Mouse (Mus musculus) retina, embryonic 14.5 days (tissue): Measurements from ENCODE around the gene Krt88.

ENCODE experiments used
- DNase-seq: peaks from one replicate; pipeline ENCODE4 v3.0.0-alpha.2; 2015; ENCODE audit warnings: low spot score

Gene Krt88

GRCm38 (mm10) chr15:101447444-101447843 is at the start of gene Krt88:
Gene Krt88, plus strand, starts transcription at chr15:101447744.
- DNase-seq = no peak

GRCm38 (mm10) chr15:101398269-101398668 is 49.3 kb upstream of the Krt88 start:
- DNase-seq = no peak

GRCm38 (mm10) chr15:101410775-101411174 is 36.8 kb upstream of the Krt88 start, which contains the start of gene Krt7:
Gene Krt7, plus strand, starts transcription at chr15:101411043.
- no peak for DNase-seq

GRCm38 (mm10) chr15:101412188-101412587 is 35.4 kb upstream of the Krt88 start:
- DNase-seq = no peak

GRCm38 (mm10) chr15:101413916-101414635 is 33.5 kb upstream of the Krt88 start:
- DNase-seq = no peak

- no peak for DNase-seq
Measured at GRCm38 (mm10) chr15:101414807-101415565, 32.6 kb upstream of the Krt88 start.

- no peak for DNase-seq
Measured at GRCm38 (mm10) chr15:101418950-101419349, 28.6 kb upstream of the Krt88 start.

- peak; percentile 50 for DNase-seq
Measured at GRCm38 (mm10) chr15:101420903-101421302, 26.6 kb upstream of the Krt88 start.

- DNase-seq = no peak
Measured at GRCm38 (mm10) chr15:101424914-101425313, 22.6 kb upstream of the Krt88 start.

GRCm38 (mm10) chr15:101436611-101437010 is 10.9 kb upstream of the Krt88 start:
- DNase-seq = no peak

GRCm38 (mm10) chr15:101438555-101438954 is 9.0 kb upstream of the Krt88 start, which contains the start of gene Krt87:
Gene Krt87, minus strand, starts transcription at chr15:101438804.
- DNase-seq = peak; percentile 37

- no peak for DNase-seq
Measured at GRCm38 (mm10) chr15:101440837-101441236, 6.7 kb upstream of the Krt88 start.

GRCm38 (mm10) chr15:101446572-101446971 is 972 bp upstream of the Krt88 start:
- DNase-seq = no peak

- peak; percentile 86 for DNase-seq
Measured at GRCm38 (mm10) chr15:101453093-101453736, 5.7 kb downstream of the Krt88 start.

GRCm38 (mm10) chr15:101454774-101455173 is 7.2 kb downstream of the Krt88 start:
- no peak for DNase-seq

GRCm38 (mm10) chr15:101455292-101455691 is 7.7 kb downstream of the Krt88 start:
- DNase-seq = no peak

GRCm38 (mm10) chr15:101455891-101456290 is 8.3 kb downstream of the Krt88 start:
- DNase-seq = no peak

- peak; percentile 47 for DNase-seq
Measured at GRCm38 (mm10) chr15:101458361-101458930, 10.9 kb downstream of the Krt88 start.

GRCm38 (mm10) chr15:101459283-101459682 is 11.7 kb downstream of the Krt88 start:
- DNase-seq = peak; percentile 47

GRCm38 (mm10) chr15:101463651-101464050 is 16.1 kb downstream of the Krt88 start, which contains the start of gene Krt81:
Gene Krt81, minus strand, starts transcription at chr15:101463751.
- DNase-seq = no peak

- DNase-seq = no peak
Measured at GRCm38 (mm10) chr15:101469093-101469492, 21.5 kb downstream of the Krt88 start.

- DNase-seq = peak; percentile 66
Measured at GRCm38 (mm10) chr15:101472952-101473528, 25.5 kb downstream of the Krt88 start, which contains the start of gene Krt86. Gene Krt86, plus strand, starts transcription at chr15:101473478.
